Mouse (Mus musculus): Measurements from ENCODE around the gene Nav2. TPM values are rescaled to one million over a fixed set of nuclear protein-coding genes. Genes with fewer than 3 reads are reported as not detected.

The Nav2 gene
- polyA plus RNA-seq, 1 experiment from 2014 or later, result 28.1 TPM

- no peak overlapping the region for H3K4me2 ChIP-seq
- no peaks in the 10 kb centered on the region for H3K36me3 ChIP-seq
- no peak overlapping the region for H3K4me3 ChIP-seq
- H3K9me3 ChIP-seq (replicated peaks), result no peaks in the 10 kb centered on the region
- no peak for ATAC-seq (ENCODE audit: insufficient number of reproducible peaks, low FRiP score)
- H3K9ac ChIP-seq, result no peak overlapping the region
- H3K27me3 ChIP-seq (replicated peaks), result 0 out of 2 replicates have a peak, but pooled peaks cover 4% of the 10 kb centered on the region
- WGBS, result 48% methylated on average over 16 of the region's 16 CpGs
- no peak overlapping the region for H3K27ac ChIP-seq (ENCODE audit: poor library complexity, severe bottlenecking)
- peaks cover 16% of the 10 kb centered on the region for H3K4me1 ChIP-seq (replicated peaks)
These were observed 439.1 kb downstream of the Nav2 start for GRCm38 (mm10) chr7:49347338-49348272.

- Histone ChIP-seq H3K27me3 (replicated peaks) (0 out of 2 replicates have a peak, but pooled peaks cover 4% of the 10 kb centered on the region), H3K27ac (ENCODE audit: poor library complexity, severe bottlenecking) (no peak overlapping the region), H3K9me3 (replicated peaks) (no peaks in the 10 kb centered on the region), H3K36me3 (no peaks in the 10 kb centered on the region), H3K9ac (no peak overlapping the region), H3K4me3 (no peak overlapping the region), H3K4me1 (replicated peaks) (peaks cover 6% of the 10 kb centered on the region), H3K4me2 (no peak overlapping the region)
- no peak for ATAC-seq (ENCODE audit: insufficient number of reproducible peaks, low FRiP score)
- 36% methylated on average over 2 of the region's 2 CpGs for WGBS
These were observed 440.1 kb downstream of the Nav2 start for GRCm38 (mm10) chr7:49348636-49349035.

- Histone ChIP-seq H3K4me3 (no peak overlapping the region), H3K4me1 (replicated peaks) (0 out of 2 replicates have a peak, but pooled peaks cover 6% of the 10 kb centered on the region), H3K36me3 (no peaks in the 10 kb centered on the region), H3K9ac (no peak overlapping the region), H3K9me3 (replicated peaks) (no peaks in the 10 kb centered on the region), H3K4me2 (no peak overlapping the region), H3K27me3 (replicated peaks) (0 out of 2 replicates have a peak, but pooled peaks cover 4% of the 10 kb centered on the region), H3K27ac (ENCODE audit: poor library complexity, severe bottlenecking) (no peak overlapping the region)
- no peak for ATAC-seq (ENCODE audit: insufficient number of reproducible peaks, low FRiP score)
- WGBS, result 58% methylated on average over 8 of the region's 8 CpGs
These were observed 441.9 kb downstream of the Nav2 start for GRCm38 (mm10) chr7:49350321-49351007.

- Histone ChIP-seq H3K4me1 (replicated peaks) (0 out of 2 replicates have a peak, but pooled peaks cover 6% of the 10 kb centered on the region), H3K36me3 (no peaks in the 10 kb centered on the region), H3K9me3 (replicated peaks) (no peaks in the 10 kb centered on the region), H3K4me2 (no peak overlapping the region), H3K9ac (no peak overlapping the region), H3K4me3 (no peak overlapping the region), H3K27ac (ENCODE audit: poor library complexity, severe bottlenecking) (no peak overlapping the region), H3K27me3 (replicated peaks) (0 out of 2 replicates have a peak, but pooled peaks cover 4% of the 10 kb centered on the region)
- ATAC-seq (ENCODE audit: insufficient number of reproducible peaks, low FRiP score), result no peak
- WGBS, result 69% methylated on average over 11 of the region's 11 CpGs
These were observed 443.2 kb downstream of the Nav2 start for GRCm38 (mm10) chr7:49351596-49352258.

GRCm38 (mm10) chr7:49357441-49358165 lies 449.1 kb downstream of the Nav2 start:
- Histone ChIP-seq H3K36me3 (no peaks in the 10 kb centered on the region), H3K4me1 (replicated peaks) (peaks cover 10% of the 10 kb centered on the region; the same call in 1 of the 2 replicates), H3K4me3 (no peak overlapping the region), H3K9me3 (replicated peaks) (no peaks in the 10 kb centered on the region), H3K9ac (no peak overlapping the region), H3K27me3 (replicated peaks) (no peaks in the 10 kb centered on the region), H3K27ac (ENCODE audit: poor library complexity, severe bottlenecking) (no peak overlapping the region), H3K4me2 (no peak overlapping the region)
- WGBS, result 84% methylated on average over 18 of the region's 18 CpGs
- ATAC-seq (ENCODE audit: insufficient number of reproducible peaks, low FRiP score), result no peak

GRCm38 (mm10) chr7:49359120-49359519 lies 450.6 kb downstream of the Nav2 start:
- Histone ChIP-seq H3K9me3 (replicated peaks) (no peaks in the 10 kb centered on the region), H3K36me3 (0 out of 2 replicates have a peak, but pooled peaks cover 3% of the 10 kb centered on the region), H3K4me2 (no peak overlapping the region), H3K27me3 (replicated peaks) (no peaks in the 10 kb centered on the region), H3K9ac (no peak overlapping the region), H3K4me3 (no peak overlapping the region), H3K27ac (ENCODE audit: poor library complexity, severe bottlenecking) (no peak overlapping the region), H3K4me1 (replicated peaks) (peaks cover 10% of the 10 kb centered on the region; the same call in 1 of the 2 replicates)
- no peak for ATAC-seq (ENCODE audit: insufficient number of reproducible peaks, low FRiP score)
- whole genome bisulfite sequencing, result 72% methylated on average over 3 of the region's 3 CpGs

- H3K4me3 ChIP-seq, result no peak overlapping the region
- H3K27me3 ChIP-seq (replicated peaks), result no peaks in the 10 kb centered on the region
- no peak overlapping the region for H3K27ac ChIP-seq (ENCODE audit: poor library complexity, severe bottlenecking)
- peaks cover 7% of the 10 kb centered on the region; the same call in 1 of the 2 replicates for H3K4me1 ChIP-seq (replicated peaks)
- no peak overlapping the region for H3K4me2 ChIP-seq
- no peaks in the 10 kb centered on the region for H3K9me3 ChIP-seq (replicated peaks)
- no peak overlapping the region for H3K9ac ChIP-seq
- 0 out of 2 replicates have a peak, but pooled peaks cover 3% of the 10 kb centered on the region for H3K36me3 ChIP-seq
- ATAC-seq (ENCODE audit: insufficient number of reproducible peaks, low FRiP score), result no peak
- 62% methylated on average over 3 of the region's 3 CpGs for WGBS
These were observed 452.1 kb downstream of the Nav2 start for GRCm38 (mm10) chr7:49360597-49360996.

- Histone ChIP-seq H3K36me3 (0 out of 2 replicates have a peak, but pooled peaks cover 3% of the 10 kb centered on the region), H3K27me3 (replicated peaks) (no peaks in the 10 kb centered on the region), H3K4me3 (no peak overlapping the region), H3K27ac (ENCODE audit: poor library complexity, severe bottlenecking) (no peak overlapping the region), H3K9me3 (replicated peaks) (no peaks in the 10 kb centered on the region), H3K4me2 (no peak overlapping the region), H3K9ac (no peak overlapping the region), H3K4me1 (replicated peaks) (peaks cover 7% of the 10 kb centered on the region; the same call in 1 of the 2 replicates)
- 87% methylated on average over 9 of the region's 9 CpGs for WGBS
- ATAC-seq (ENCODE audit: insufficient number of reproducible peaks, low FRiP score), result no peak
These were observed 453.1 kb downstream of the Nav2 start for GRCm38 (mm10) chr7:49361465-49362090.

GRCm38 (mm10) chr7:49364486-49365162 lies 456.1 kb downstream of the Nav2 start:
- WGBS, result 85% methylated on average over 13 of the region's 13 CpGs
- no peak for ATAC-seq (ENCODE audit: insufficient number of reproducible peaks, low FRiP score)
- Histone ChIP-seq H3K27me3 (replicated peaks) (no peaks in the 10 kb centered on the region), H3K9me3 (replicated peaks) (no peaks in the 10 kb centered on the region), H3K36me3 (0 out of 2 replicates have a peak, but pooled peaks cover 3% of the 10 kb centered on the region), H3K4me2 (no peak overlapping the region), H3K4me1 (replicated peaks) (peaks cover 22% of the 10 kb centered on the region), H3K4me3 (no peak overlapping the region), H3K9ac (no peak overlapping the region), H3K27ac (ENCODE audit: poor library complexity, severe bottlenecking) (no peak overlapping the region)
